Mouse (Mus musculus) heart, adult 2 months (tissue): ENCODE measurements around the gene Fv1.
"Not testable (repeated sequence)": the region's sequence is repeated elsewhere in the genome, so short reads cannot be mapped to it uniquely, and the experiment has no call there.

ENCODE experiments used
- CTCF ChIP-seq: fragments of 200-600 bp; IDR thresholded peaks from 2 replicates; pipeline ENCODE4 v1.8.1; 2022; ENCODE audit warnings: antibody characterized with exemption, mild to moderate bottlenecking, moderate library complexity
- EP300 ChIP-seq: fragments of 200-500 bp; IDR thresholded peaks from 2 replicates; pipeline ENCODE4 v1.6.1; 2011; ENCODE audit warnings: low read depth, low read length, control low read depth; ENCODE audit not compliant: insufficient read depth

DNA sequence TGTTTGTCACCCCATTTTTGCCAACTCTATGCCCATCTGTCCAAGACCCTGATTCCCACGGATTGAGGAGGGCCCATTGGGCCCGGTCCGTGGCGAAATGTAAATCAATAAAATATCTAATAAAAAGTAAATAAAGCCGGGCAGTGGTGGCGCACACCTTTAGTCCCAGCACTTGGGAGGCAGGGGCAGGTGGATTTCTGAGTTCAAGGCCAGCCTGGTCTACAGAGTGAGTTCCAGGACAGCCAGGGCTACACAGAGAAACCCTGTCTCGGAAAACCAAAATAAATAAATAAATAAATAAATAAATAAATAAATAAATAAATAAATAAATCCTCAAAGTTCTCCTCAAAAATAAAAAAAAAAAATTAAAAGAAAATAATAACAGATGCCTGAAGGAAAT lies 49.1 kb upstream of the Fv1 start:
- not testable (repeated sequence) for TF ChIP-seq CTCF, EP300
